Mouse (Mus musculus) cortical plate, adult 2 months (tissue): Measurements from ENCODE around the gene Rere. TPM values are rescaled to one million over a fixed set of nuclear protein-coding genes. Genes with fewer than 3 reads are reported as not detected.

Source experiments
- H3K27ac ChIP-seq: fragments of 200-500 bp; 2 replicates; pipeline ENCODE4 v1.5.1; 2012; ENCODE audit warnings: low read length, control low read depth, inconsistent platforms; ENCODE audit not compliant: insufficient read depth
- H3K4me1 ChIP-seq: fragments of 200-500 bp; 2 replicates; pipeline ENCODE4 v1.6.1; 2011; ENCODE audit warnings: low read length; ENCODE audit not compliant: control insufficient read depth, insufficient read depth
- H3K4me3 ChIP-seq: fragments of 200-500 bp; 2 replicates; pipeline ENCODE4 v1.5.1; 2011; ENCODE audit warnings: mild to moderate bottlenecking, low read length, control low read depth; ENCODE audit not compliant: insufficient read depth
- CTCF ChIP-seq: fragments of 200-500 bp; IDR thresholded peaks from 2 replicates; pipeline ENCODE4 v1.5.1; 2011; ENCODE audit warnings: mild to moderate bottlenecking, control low read depth, low read length; ENCODE audit not compliant: insufficient read depth; ENCODE audit errors: extremely low read depth
- POLR2A ChIP-seq: fragments of 200-500 bp; IDR thresholded peaks from 2 replicates; pipeline ENCODE4 v1.6.1; 2011; ENCODE audit warnings: mild to moderate bottlenecking, low read length, control low read depth; ENCODE audit not compliant: insufficient read depth; ENCODE audit errors: extremely low read depth
- polyA plus RNA-seq: library from polyadenylated mRNA; depleted of rRNA; stranded (reverse); fragments of >200 nt; gene quantifications from 2 replicates; pipeline ENCODE4 v1.2.3, GENCODE M21; 2012

The Rere gene
- polyA plus RNA-seq, 1 experiment: 44.2 TPM

DNA sequence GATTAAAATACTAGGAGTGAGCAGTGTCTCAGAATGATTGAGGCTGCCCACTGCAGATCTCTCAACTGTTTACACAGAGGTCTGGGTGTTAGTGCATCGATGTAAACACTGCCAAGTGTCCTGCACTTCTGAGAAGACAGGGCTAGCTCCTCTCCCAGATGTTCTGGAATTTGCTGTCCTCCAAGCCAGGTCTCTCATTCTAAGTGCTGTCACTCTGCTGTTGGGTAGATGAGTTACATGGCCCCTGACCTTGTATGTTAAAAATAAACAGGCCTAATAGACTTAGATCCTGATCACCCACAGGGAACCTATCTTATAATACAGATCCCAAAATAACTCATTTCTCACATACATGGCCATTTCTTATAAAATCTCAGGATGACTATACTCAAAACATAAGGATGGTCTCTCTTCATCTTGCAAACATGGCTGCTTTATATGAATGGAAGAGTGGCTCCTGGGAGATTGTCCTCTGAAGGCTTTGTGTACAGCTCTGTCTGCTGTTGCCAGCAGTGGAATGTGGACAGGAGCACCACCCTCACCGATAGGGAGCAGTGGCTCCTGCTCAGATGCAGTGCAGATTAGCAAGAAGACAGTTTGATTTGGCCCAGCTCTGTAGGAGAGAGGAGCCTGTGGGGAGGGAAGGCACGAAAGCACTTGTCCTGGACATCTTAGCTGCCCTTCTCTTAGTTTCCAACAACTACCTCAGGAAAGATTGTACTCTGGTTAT is 294.1 kb downstream of the Rere start:
- TF ChIP-seq CTCF (no peak), POLR2A (no peak)
- no peak overlapping the region for H3K27ac ChIP-seq

DNA sequence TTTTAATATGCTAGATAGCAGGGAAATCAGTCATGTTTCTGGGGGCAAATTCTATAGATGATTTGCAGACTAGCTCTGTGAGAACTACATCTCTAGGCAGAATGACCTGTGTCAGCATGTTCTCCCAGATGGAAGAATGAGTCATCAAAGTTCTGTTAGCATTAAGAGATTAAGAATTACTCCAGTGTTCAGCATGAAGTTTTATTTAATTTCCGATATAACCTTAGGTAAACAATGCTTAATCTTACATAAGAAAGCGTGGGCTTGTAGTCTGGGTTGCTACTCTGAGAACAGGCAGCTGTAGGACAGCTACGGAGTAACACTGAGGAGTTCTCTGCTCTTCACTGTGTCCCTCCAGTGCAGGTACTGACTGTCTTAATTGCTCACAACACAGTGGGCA is 294.9 kb downstream of the Rere start:
- Histone ChIP-seq H3K4me3 (no peak overlapping the region), H3K4me1 (peaks cover 10% of the 10 kb centered on the region), H3K27ac (no peak overlapping the region)
- no peak for TF ChIP-seq CTCF

More for the DNA sequence above, 294.1 kb downstream of the Rere start:
- Histone ChIP-seq H3K4me3 (no peak overlapping the region), H3K4me1 (peaks cover 10% of the 10 kb centered on the region)

- Histone ChIP-seq H3K4me3 (no peak overlapping the region), H3K4me1 (peaks cover 15% of the 10 kb centered on the region), H3K27ac (no peak overlapping the region)
- TF ChIP-seq POLR2A: no peak
- no peak for TF ChIP-seq CTCF
These were observed 296.6 kb downstream of the Rere start for GRCm38 (mm10) chr4:150578021-150578420.

- no peak overlapping the region for H3K4me3 ChIP-seq
- TF ChIP-seq CTCF (no peak), POLR2A (no peak)
- H3K27ac ChIP-seq: peak overlapping the region; percentile 62
- peaks cover 29% of the 10 kb centered on the region for H3K4me1 ChIP-seq
These were observed 300.7 kb downstream of the Rere start for GRCm38 (mm10) chr4:150581931-150582723.

DNA sequence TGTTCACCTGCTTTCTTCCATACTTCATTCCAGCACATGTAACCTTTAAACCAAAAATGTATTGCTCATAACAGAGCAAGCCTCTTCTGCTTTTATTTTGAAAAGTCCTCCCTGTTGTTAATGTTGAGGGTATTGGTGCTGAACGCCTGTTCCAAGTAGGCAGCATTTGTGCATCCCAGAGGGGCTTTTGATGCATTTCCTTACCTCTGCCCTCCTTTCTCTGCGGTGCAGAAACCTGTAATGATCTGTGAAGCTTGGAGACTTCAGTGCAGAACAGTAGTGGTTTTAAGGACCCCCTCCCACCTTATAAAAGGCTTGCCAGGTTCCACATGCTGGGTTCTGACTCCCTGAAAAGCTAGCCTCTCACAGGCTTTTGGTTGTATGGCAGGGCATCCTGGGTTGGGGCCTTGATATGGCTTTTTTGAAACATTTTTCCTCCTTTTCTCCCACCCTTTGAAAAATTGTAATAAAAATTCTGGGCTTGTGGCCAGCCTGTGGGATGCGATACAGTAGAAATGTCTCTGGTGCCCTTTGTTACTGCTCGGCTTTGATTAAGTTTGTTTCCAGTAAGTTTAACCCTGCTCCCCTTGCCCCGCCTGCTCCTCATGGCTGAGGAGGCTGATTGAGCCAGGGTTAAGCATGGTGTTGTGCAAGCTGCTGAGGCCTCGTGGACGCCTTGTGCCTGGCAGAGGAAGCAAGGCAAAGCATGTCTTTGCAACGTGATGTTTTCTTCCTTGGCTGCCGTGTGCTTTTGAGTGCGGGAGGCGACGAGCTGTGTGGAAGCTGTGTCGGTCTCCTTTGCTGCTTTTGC is 301.7 kb downstream of the Rere start:
- no peak overlapping the region for H3K4me3 ChIP-seq
- peak overlapping the region; percentile 82 for H3K27ac ChIP-seq
- peaks cover 34% of the 10 kb centered on the region for H3K4me1 ChIP-seq
- peak; percentile 41; the same call in 1 of the 2 replicates for TF ChIP-seq POLR2A
- TF ChIP-seq CTCF: no peak

DNA sequence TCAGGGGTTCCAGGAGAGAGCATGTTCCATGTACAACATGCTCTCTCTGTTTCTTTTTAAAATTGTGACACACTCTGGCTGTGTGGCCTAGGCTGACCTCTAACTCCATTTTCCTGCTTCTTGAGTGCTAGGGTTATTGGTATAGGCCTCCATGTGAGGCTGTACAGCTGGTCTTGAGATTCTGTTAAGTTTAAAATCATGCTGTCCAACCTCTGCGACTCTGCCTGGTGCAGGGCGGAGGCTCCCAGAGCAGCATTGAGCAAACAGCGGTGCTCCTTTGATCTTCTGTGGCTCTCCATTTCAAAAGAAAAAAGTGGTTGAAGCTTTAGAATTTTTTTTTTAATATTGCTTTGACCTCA is 302.3 kb downstream of the Rere start:
- Histone ChIP-seq H3K4me3 (no peak overlapping the region), H3K27ac (peak overlapping the region; percentile 82), H3K4me1 (peaks cover 34% of the 10 kb centered on the region)
- TF ChIP-seq CTCF (no peak), POLR2A (no peak)

GRCm38 (mm10) chr4:150585800-150586199 is 304.4 kb downstream of the Rere start:
- no peak overlapping the region for H3K4me3 ChIP-seq
- TF ChIP-seq CTCF (no peak), POLR2A (no peak)
- peaks cover 34% of the 10 kb centered on the region for H3K4me1 ChIP-seq
- no peak overlapping the region for H3K27ac ChIP-seq

- Histone ChIP-seq H3K27ac (no peak overlapping the region), H3K4me1 (peaks cover 34% of the 10 kb centered on the region), H3K4me3 (no peak overlapping the region)
- TF ChIP-seq CTCF: no peak
- no peak for TF ChIP-seq POLR2A
These were observed 304.8 kb downstream of the Rere start for GRCm38 (mm10) chr4:150586275-150586674.

GRCm38 (mm10) chr4:150587597-150588299 is 306.3 kb downstream of the Rere start:
- peaks cover 29% of the 10 kb centered on the region for H3K4me1 ChIP-seq
- no peak overlapping the region for H3K4me3 ChIP-seq
- H3K27ac ChIP-seq: peak overlapping the region; percentile 21; the same call in 1 of the 2 replicates
- no peak for TF ChIP-seq CTCF
- TF ChIP-seq POLR2A: no peak
